Mouse (Mus musculus) myocyte (in vitro differentiated cells): ENCODE measurements at regions not wholly inside any gene's neighbourhood (a gene's known extent, or its start where the extent isn't known, plus 50 kb on each side); places are given as distances from the start of the nearest gene placed in this dataset.

Experiments
- CEBPB ChIP-seq: IDR thresholded peaks from 2 replicates; pipeline ENCODE4 v1.6.1; 2011; ENCODE audit warnings: mild to moderate bottlenecking, moderate library complexity; ENCODE audit not compliant: poor library complexity, insufficient read depth, severe bottlenecking
- POLR2A ChIP-seq: IDR thresholded peaks from one replicate; pipeline ENCODE4 v1.6.1; 2011; ENCODE audit warnings: low read depth, mild to moderate bottlenecking, control low read depth, moderate library complexity; ENCODE audit not compliant: insufficient read length
- POLR2AphosphoS2 ChIP-seq: IDR thresholded peaks from one replicate; pipeline ENCODE4 v1.6.1; 2011; ENCODE audit warnings: low read depth, control low read depth; ENCODE audit not compliant: insufficient read length
- REST ChIP-seq: IDR thresholded peaks from one replicate; pipeline ENCODE4 v1.6.1; 2011; ENCODE audit warnings: mild to moderate bottlenecking, control low read depth, moderate library complexity; ENCODE audit not compliant: insufficient read depth, insufficient read length
- TCF12 ChIP-seq: IDR thresholded peaks from one replicate; pipeline ENCODE4 v1.6.1; 2011; ENCODE audit warnings: mild to moderate bottlenecking, control low read depth; ENCODE audit not compliant: poor library complexity, insufficient read depth, severe bottlenecking
- USF1 ChIP-seq: IDR thresholded peaks from one replicate; pipeline ENCODE4 v1.6.1; 2011; ENCODE audit warnings: low read depth, mild to moderate bottlenecking, control low read depth, moderate library complexity

DNA sequence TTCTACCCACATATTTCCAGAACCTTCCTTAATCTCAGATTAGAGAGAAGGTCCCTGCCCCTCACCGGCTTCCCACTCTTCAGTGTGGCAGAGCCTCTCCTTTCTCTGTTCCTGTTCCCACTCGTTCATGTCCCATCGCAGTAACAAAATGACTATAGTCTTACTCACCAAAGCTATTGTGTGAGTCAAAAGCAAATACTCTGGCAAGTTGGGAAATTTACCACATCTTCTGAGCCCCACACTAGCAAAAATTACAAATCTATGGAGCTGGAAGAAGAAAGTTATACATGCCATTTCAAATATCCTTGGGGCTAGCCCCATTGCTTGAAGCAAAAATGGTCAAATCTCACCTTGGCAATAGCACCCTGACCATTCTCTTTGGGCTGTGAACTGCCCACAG, 80.1 kb upstream of the Tet2 start:
- no peak for TF ChIP-seq POLR2A
- no peak for TF ChIP-seq TCF12
- 0 out of 2 replicates have a peak, but pooled peaks have one; percentile 38 for TF ChIP-seq CEBPB
- TF ChIP-seq REST, result no peak
- TF ChIP-seq USF1, result no peak
- TF ChIP-seq POLR2AphosphoS2, result no peak
